Comparison of ENCODE assay signal across 8 mouse cellular contexts in the genomic region with DNA sequence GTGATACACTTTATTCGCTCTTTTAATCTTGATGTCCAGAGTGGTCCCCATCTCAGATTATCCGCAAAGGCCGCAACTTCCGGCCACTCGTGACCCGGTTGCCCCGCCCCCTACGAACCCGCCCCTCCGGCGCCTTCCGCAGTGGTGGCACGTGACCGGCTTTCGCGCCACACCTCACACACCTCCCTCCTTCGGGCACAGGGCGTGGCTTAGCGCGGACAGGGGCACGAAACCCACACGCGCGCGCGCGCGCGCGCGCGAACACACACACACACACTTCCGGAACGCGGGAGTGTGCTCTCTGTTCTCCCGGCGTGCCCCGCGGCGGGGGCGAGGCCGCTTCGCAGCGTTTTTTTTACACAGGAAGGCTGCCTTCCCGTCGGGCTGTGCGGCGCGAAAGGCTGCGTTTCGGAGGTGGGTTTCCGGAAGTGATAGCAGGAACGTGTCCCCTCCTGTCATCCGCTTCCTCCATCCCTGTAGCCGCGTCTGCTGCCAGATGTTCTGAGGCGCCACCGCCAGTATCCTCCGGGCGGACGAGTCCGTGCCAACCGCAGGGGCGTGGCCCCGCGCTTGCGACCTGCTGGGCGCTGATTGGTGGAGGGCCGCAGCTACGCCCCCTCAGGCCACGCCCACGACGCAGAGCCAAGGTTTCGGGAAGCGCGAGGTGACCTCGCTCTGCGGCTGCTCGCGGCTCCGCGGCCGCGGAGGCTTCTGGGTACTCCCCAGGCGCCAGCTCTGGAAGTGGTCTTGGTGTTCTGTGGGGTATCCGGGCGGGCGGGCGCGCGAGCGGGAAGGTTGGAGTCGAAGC. TPM values are rescaled to one million over a fixed set of nuclear protein-coding genes. Genes with fewer than 3 reads are reported as not detected.
A peak's percentile ranks its signal among the peaks of the same experiment; 100 is the strongest.
DNase-seq lines count a peak whose midpoint lies in the region; ATAC-seq and TF ChIP-seq lines count a peak whose summit lies in the region.

A gene (minus strand): TSS at position 487 of the 808 bp plus-strand sequence.

- peak within 1 kb of the TSS; percentile 100 for H3K4me3 ChIP-seq in gastrocnemius, adult 2 months
- H3K4me3 ChIP-seq in hindbrain, postnatal 0 days (ENCODE audit: low read length): peak within 1 kb of the TSS; percentile 83
- peak within 1 kb of the TSS; percentile 97 for H3K4me3 ChIP-seq in left cerebral cortex, adult 2 months

- H3K9ac ChIP-seq in hindbrain, postnatal 0 days (replicated peaks; ENCODE audit: low read length): peak within 1 kb of the TSS; percentile 77

- WGBS in hindbrain, postnatal 0 days: under 1% methylated on average over 72 of the region's 93 CpGs

- H3K27me3 ChIP-seq in hindbrain, postnatal 0 days (ENCODE audit: insufficient read depth, low read length): no peaks in the 10 kb centered on the region

- no peak for TF ChIP-seq CTCF in gastrocnemius, adult 2 months (IDR thresholded peaks at IDR 0.05)
- no peak for TF ChIP-seq CTCF in hindbrain, postnatal 0 days (IDR thresholded peaks at IDR 0.05; ENCODE audit: low read depth)
- TF ChIP-seq CTCF in left cerebral cortex, adult 2 months (IDR thresholded peaks at IDR 0.05): no peak

- H3K27ac ChIP-seq in gastrocnemius, adult 2 months: peak within 1 kb of the TSS; percentile 97
- H3K27ac ChIP-seq in hindbrain, postnatal 0 days: peak within 1 kb of the TSS; percentile 98
- peak within 1 kb of the TSS; percentile 97 for H3K27ac ChIP-seq in left cerebral cortex, adult 2 months

- no peaks in the 10 kb centered on the region for H3K36me3 ChIP-seq in hindbrain, postnatal 0 days (ENCODE audit: insufficient read depth, low read length)

- intact Hi-C loops in gastrocnemius, adult 2 months (cut with DNase I): loop anchor here (2.0 to 5.0 kb wide), 3 partner anchors 42 to 154 kb away; a partner anchor contains a TSS
- intact Hi-C loops in left cerebral cortex, adult 2 months (cut with DNase I): loop anchor here (1.0 to 5.0 kb wide), 4 partner anchors 43 to 198 kb away; no protein-coding TSS in a partner anchor

- peaks cover 10% of the 10 kb centered on the region; the same call in 1 of the 2 replicates for H3K4me1 ChIP-seq in hindbrain, postnatal 0 days (ENCODE audit: insufficient read depth, low read length)

- no peaks in the 10 kb centered on the region for H3K9me3 ChIP-seq in hindbrain, postnatal 0 days (ENCODE audit: low read length)

- peak within 1 kb of the TSS; percentile 62 for H3K4me2 ChIP-seq in hindbrain, postnatal 0 days (ENCODE audit: low read depth, low read length)

- peak; percentile 99 for DNase-seq in ZHBTc4 (ENCODE audit: low read depth, low spot score)
- DNase-seq in gastrocnemius, adult 2 months: peak; percentile 99
- DNase-seq in hindbrain, postnatal 0 days (ENCODE audit: low spot score): peak; percentile 99
- peak; percentile 96 to 97 for DNase-seq in left cerebral cortex, adult 2 months (ENCODE audit: extremely low spot score in 1 of 2, low spot score in 2 of 2)
- peak; percentile 94 to 96 for DNase-seq in right cerebral cortex, adult 2 months (ENCODE audit: low spot score in 2 of 2)
- peak; percentile 97 for DNase-seq in urinary bladder, postnatal 14 days (ENCODE audit: low spot score)

- ATAC-seq in common myeloid progenitor, adult 5-6 weeks (replicated peaks; ENCODE audit: low read depth, poor library complexity, severe bottlenecking): peak; percentile 88
- ATAC-seq in hindbrain, postnatal 0 days: peak; percentile 94
- peak; percentile 85 for ATAC-seq in megakaryocyte, adult 5-6 weeks (ENCODE audit: poor library complexity, severe bottlenecking)

RNA-seq across cellular contexts. Expression of the gene that starts here (rescaled TPM):
- 9.3 and 20.8 TPM in 2 replicates for total RNA-seq in common myeloid progenitor, adult 5-6 weeks (2017)
- 10 to 100 TPM in 1 of 2 experiments, 1 to 10 TPM in 1; 8.2 to 10.4 TPM for total RNA-seq in gastrocnemius, adult 2 months (2021)
- 64.8 and 68.1 TPM in 2 replicates for total RNA-seq in hindbrain, postnatal 0 days (2014; rRNA removed)
- polyA plus RNA-seq in hindbrain, postnatal 0 days (2015; fragmentation: Nextera tagmentation; extraction: Ambion mirVana): 59.6 and 63.6 TPM in 2 replicates
- total RNA-seq in left cerebral cortex, adult 2 months (2021): 10 to 100 TPM; 30.5 to 35.4 TPM
- 39.2 and 43.3 TPM in 2 replicates for total RNA-seq in megakaryocyte, adult 5-6 weeks (2015)
- total RNA-seq in megakaryocyte, adult 5-6 weeks (2017): 45.6 and 46.0 TPM in 2 replicates

Comparison
In these comparisons a context has a peak if more than half of its experiments do, and no peak if none do; other contexts are left out.
1. Peak in every context shown above with its lines: DNase-seq, ATAC-seq, H3K4me3 ChIP-seq and H3K27ac ChIP-seq.